Mouse (Mus musculus): ENCODE results near the gene Ildr2. TPM values are rescaled to one million over a fixed set of nuclear protein-coding genes. Genes with fewer than 3 reads are reported as not detected.

Ildr2 gene
- polyA plus RNA-seq, 1 experiment, result 3.4 TPM

DNA sequence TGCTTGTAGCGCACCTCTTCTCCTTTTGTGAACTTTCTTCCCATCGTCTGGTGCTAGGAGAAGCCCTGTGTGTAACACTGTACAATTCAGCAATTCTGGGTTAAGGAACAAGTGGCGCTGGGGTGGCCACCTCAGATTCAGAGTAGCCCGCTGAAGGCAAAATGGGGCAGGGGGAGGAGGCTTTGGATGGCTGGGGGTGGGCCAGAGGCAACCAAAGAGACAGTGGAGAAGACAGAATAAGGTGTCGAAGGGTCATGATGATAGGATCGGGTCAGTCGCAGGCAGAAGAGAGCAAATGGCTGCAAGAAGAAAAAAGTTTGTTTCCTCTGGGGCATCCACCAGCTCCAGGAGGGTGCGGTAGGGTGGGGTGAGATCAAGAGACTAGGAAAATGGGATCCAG is 1.2 kb downstream of the Ildr2 start:
- no peaks in the 10 kb centered on the region for H3K27me3 ChIP-seq (ENCODE audit: control insufficient read depth, insufficient read depth, low read length)
- no peak overlapping the region for H3K4me3 ChIP-seq (replicated peaks; ENCODE audit: insufficient read depth, low read depth, low read length)
- WGBS, result 76% methylated on average over 8 of the region's 8 CpGs
- TF ChIP-seq POLR2A (IDR thresholded peaks at IDR 0.05; ENCODE audit: borderline replicate concordance, insufficient read depth, low read length) (no peak), CTCF (IDR thresholded peaks at IDR 0.05; ENCODE audit: borderline replicate concordance, insufficient read depth, low read depth, low read length) (no peak)
- H3K27ac ChIP-seq (ENCODE audit: insufficient read depth, low read length), result no peak overlapping the region
- no peaks in the 10 kb centered on the region for H3K4me1 ChIP-seq (ENCODE audit: control insufficient read depth, insufficient read depth, low read length)
- DNase-seq, result no peak

DNA sequence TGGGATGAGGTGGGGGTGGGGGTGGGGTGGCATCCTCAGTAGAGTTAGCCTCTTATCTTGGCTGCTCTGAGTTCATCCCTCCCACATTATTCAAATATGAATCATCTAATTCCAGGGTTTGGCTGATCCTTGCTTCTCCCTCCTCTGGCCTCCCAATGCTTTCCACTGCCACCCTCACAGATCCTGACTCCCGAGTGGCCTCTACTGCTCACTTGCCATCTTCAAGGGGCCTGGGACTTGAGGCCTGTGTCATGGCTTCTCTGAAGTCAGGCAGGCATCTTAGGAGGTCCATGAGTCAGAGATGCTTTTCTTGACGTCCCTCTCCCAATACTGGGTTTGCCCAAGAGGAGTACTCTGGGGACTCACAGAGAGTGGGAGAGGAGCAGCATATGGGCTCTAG is 1.7 kb downstream of the Ildr2 start:
- Histone ChIP-seq H3K27ac (ENCODE audit: insufficient read depth, low read length) (no peak overlapping the region), H3K27me3 (ENCODE audit: control insufficient read depth, insufficient read depth, low read length) (no peaks in the 10 kb centered on the region), H3K4me1 (ENCODE audit: control insufficient read depth, insufficient read depth, low read length) (no peaks in the 10 kb centered on the region), H3K4me3 (replicated peaks; ENCODE audit: insufficient read depth, low read depth, low read length) (no peak overlapping the region)
- TF ChIP-seq CTCF (IDR thresholded peaks at IDR 0.05; ENCODE audit: borderline replicate concordance, insufficient read depth, low read depth, low read length) (no peak), POLR2A (IDR thresholded peaks at IDR 0.05; ENCODE audit: borderline replicate concordance, insufficient read depth, low read length) (no peak)
- WGBS, result 84% methylated on average over 2 of the region's 2 CpGs
- no peak for DNase-seq

DNA sequence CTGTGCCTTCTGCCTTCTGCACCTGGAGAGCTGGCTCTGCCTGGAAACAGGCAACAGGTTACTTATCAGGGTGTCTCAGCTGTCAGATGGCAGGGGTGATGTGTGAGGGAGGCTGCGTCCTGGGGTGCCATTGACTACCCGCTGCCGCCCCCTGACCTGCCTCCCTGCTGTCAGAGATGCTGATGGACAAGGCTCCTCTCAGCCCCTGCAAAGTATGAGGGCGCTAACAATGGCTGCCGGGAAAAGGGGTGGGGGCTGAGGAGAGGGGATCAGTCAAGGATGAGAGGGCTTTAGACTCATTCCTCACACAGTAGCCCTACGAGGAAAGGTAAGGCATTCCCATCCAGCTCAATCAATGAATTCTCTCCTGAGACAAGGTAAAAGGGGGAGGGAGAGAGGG is 2.4 kb downstream of the Ildr2 start:
- 28% methylated on average over 6 of the region's 6 CpGs for WGBS
- Histone ChIP-seq H3K4me1 (ENCODE audit: control insufficient read depth, insufficient read depth, low read length) (no peaks in the 10 kb centered on the region), H3K27ac (ENCODE audit: insufficient read depth, low read length) (no peak overlapping the region), H3K27me3 (ENCODE audit: control insufficient read depth, insufficient read depth, low read length) (no peaks in the 10 kb centered on the region), H3K4me3 (replicated peaks; ENCODE audit: insufficient read depth, low read depth, low read length) (no peak overlapping the region)
- TF ChIP-seq POLR2A (IDR thresholded peaks at IDR 0.05; ENCODE audit: borderline replicate concordance, insufficient read depth, low read length), result no peak
- TF ChIP-seq CTCF (IDR thresholded peaks at IDR 0.05; ENCODE audit: borderline replicate concordance, insufficient read depth, low read depth, low read length), result no peak
- no peak for DNase-seq

DNA sequence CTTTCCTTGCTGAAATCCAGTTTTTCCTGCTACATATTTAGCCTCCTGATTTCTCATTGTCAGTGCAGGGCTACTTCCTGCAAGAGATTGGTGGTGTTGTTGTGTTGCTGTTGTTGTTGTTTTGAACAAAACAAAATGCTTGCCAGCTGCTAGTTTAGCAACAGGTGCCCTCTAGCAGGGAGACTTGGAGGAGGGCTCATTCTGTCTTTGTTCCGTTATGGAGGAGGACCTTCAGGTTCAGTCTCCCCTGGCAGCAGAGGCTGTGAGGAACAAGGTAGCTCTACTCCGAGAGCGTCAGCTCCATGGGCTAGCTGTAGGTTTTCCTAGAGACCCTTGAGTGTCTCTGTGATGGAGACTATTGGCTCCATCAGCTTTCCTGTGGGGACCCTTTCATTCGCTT is 3.0 kb downstream of the Ildr2 start:
- no peak overlapping the region for H3K27ac ChIP-seq (ENCODE audit: insufficient read depth, low read length)
- H3K27me3 ChIP-seq (ENCODE audit: control insufficient read depth, insufficient read depth, low read length), result no peaks in the 10 kb centered on the region
- no peak for TF ChIP-seq POLR2A (IDR thresholded peaks at IDR 0.05; ENCODE audit: borderline replicate concordance, insufficient read depth, low read length)
- TF ChIP-seq CTCF (IDR thresholded peaks at IDR 0.05; ENCODE audit: borderline replicate concordance, insufficient read depth, low read depth, low read length), result no peak
- H3K4me1 ChIP-seq (ENCODE audit: control insufficient read depth, insufficient read depth, low read length), result no peaks in the 10 kb centered on the region
- H3K4me3 ChIP-seq (replicated peaks; ENCODE audit: insufficient read depth, low read depth, low read length), result no peak overlapping the region
- no peak for DNase-seq
- 57% methylated on average over 4 of the region's 4 CpGs for WGBS

GRCm38 (mm10) chr1:166259526-166259925 is 5.6 kb downstream of the Ildr2 start:
- no peak for DNase-seq
- no peaks in the 10 kb centered on the region for H3K27me3 ChIP-seq (ENCODE audit: control insufficient read depth, insufficient read depth, low read length)
- WGBS, result 58% methylated on average over 6 of the region's 6 CpGs
- TF ChIP-seq POLR2A (IDR thresholded peaks at IDR 0.05; ENCODE audit: borderline replicate concordance, insufficient read depth, low read length) (no peak), CTCF (IDR thresholded peaks at IDR 0.05; ENCODE audit: borderline replicate concordance, insufficient read depth, low read depth, low read length) (no peak)
- H3K4me3 ChIP-seq (replicated peaks; ENCODE audit: insufficient read depth, low read depth, low read length), result no peak overlapping the region
- no peaks in the 10 kb centered on the region for H3K4me1 ChIP-seq (ENCODE audit: control insufficient read depth, insufficient read depth, low read length)
- no peak overlapping the region for H3K27ac ChIP-seq (ENCODE audit: insufficient read depth, low read length)

DNA sequence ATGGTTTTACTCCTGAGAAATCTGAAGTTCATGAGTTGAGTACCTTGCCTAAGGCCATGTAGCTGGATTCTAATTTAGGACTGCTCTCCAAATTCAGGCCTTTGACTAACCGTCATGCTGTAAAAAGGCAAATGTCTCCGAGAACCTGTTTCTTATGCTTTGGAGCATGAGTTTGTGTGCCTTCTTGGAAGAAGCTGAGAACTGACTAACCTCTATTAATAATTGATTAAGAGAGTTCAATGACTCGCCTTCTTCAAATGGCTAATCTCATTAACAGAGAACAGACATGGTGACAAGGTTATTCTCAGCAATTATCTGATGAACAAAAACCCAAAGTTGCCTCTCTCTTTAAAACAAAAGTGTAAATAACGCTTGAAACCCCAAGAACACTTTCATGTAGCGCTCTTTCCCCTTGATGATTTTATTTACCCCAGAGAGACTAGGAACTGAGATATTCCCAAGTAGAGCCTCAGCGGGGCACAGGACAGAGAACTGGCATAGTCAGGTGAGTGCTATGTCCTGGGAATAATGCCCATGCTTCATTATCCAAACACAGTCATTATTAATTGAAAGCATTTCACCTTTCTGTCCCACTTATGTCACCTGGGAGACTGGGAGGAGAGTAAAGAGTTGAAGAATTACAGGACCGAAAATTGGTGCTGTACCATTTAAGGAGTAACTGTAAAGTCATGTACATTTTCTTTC is 12.2 kb downstream of the Ildr2 start:
- 95% methylated on average over 7 of the region's 7 CpGs for WGBS
- no peak for DNase-seq
- Histone ChIP-seq H3K27me3 (ENCODE audit: control insufficient read depth, insufficient read depth, low read length) (no peaks in the 10 kb centered on the region), H3K4me1 (ENCODE audit: control insufficient read depth, insufficient read depth, low read length) (no peaks in the 10 kb centered on the region), H3K27ac (ENCODE audit: insufficient read depth, low read length) (no peak overlapping the region), H3K4me3 (replicated peaks; ENCODE audit: insufficient read depth, low read depth, low read length) (no peak overlapping the region)
- TF ChIP-seq POLR2A (IDR thresholded peaks at IDR 0.05; ENCODE audit: borderline replicate concordance, insufficient read depth, low read length), result no peak

GRCm38 (mm10) chr1:166266918-166267317 is 13.0 kb downstream of the Ildr2 start:
- 95% methylated on average over 9 of the region's 9 CpGs for WGBS
- no peak for DNase-seq
- Histone ChIP-seq H3K4me3 (replicated peaks; ENCODE audit: insufficient read depth, low read depth, low read length) (no peak overlapping the region), H3K27me3 (ENCODE audit: control insufficient read depth, insufficient read depth, low read length) (no peaks in the 10 kb centered on the region), H3K4me1 (ENCODE audit: control insufficient read depth, insufficient read depth, low read length) (no peaks in the 10 kb centered on the region), H3K27ac (ENCODE audit: insufficient read depth, low read length) (no peak overlapping the region)
- no peak for TF ChIP-seq CTCF (IDR thresholded peaks at IDR 0.05; ENCODE audit: borderline replicate concordance, insufficient read depth, low read depth, low read length)
- TF ChIP-seq POLR2A (IDR thresholded peaks at IDR 0.05; ENCODE audit: borderline replicate concordance, insufficient read depth, low read length), result no peak

- TF ChIP-seq POLR2A (IDR thresholded peaks at IDR 0.05; ENCODE audit: borderline replicate concordance, insufficient read depth, low read length), result no peak
- TF ChIP-seq CTCF (IDR thresholded peaks at IDR 0.05; ENCODE audit: borderline replicate concordance, insufficient read depth, low read depth, low read length), result no peak
- 93% methylated on average over 5 of the region's 5 CpGs for WGBS
- Histone ChIP-seq H3K4me3 (replicated peaks; ENCODE audit: insufficient read depth, low read depth, low read length) (no peak overlapping the region), H3K27me3 (ENCODE audit: control insufficient read depth, insufficient read depth, low read length) (no peaks in the 10 kb centered on the region), H3K4me1 (ENCODE audit: control insufficient read depth, insufficient read depth, low read length) (no peaks in the 10 kb centered on the region), H3K27ac (ENCODE audit: insufficient read depth, low read length) (no peak overlapping the region)
- no peak for DNase-seq
Observed at GRCm38 (mm10) chr1:166268218-166268617, 14.3 kb downstream of the Ildr2 start.
